Mouse (Mus musculus): ENCODE data around the gene Armc6. TPM values are rescaled to one million over a fixed set of nuclear protein-coding genes. Genes with fewer than 3 reads are reported as not detected.
"Not testable (repeated sequence)": the region's sequence is repeated elsewhere in the genome, so short reads cannot be mapped to it uniquely, and the experiment has no call there.

Armc6 gene
- polyA plus RNA-seq, 1 experiment from 2014 or later = 17.8 TPM

DNA sequence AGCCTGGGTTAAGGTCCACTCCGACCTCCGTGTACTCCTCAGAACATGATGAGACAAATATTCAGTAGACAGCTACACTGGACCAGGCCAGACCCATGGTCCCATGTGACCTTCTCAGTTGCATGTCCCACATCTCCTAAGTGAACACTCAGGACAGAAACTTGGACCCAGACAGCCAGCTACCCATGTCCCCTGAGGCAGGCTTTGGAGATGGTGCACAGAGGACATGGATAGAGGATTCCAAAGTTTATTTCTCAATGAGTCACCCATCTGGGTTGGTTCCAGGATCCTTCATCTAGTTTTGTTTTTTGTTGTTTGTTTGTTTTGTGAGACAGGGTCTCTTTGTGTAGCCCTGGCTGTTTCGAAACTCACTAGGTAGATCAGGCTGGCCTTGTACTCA lies 13.4 kb downstream of the Armc6 start:
- 86% methylated on average over 3 of the region's 3 CpGs for WGBS (ENCODE audit: insufficient replicate concordance)
- Histone ChIP-seq H3K9me3 (replicated peaks; ENCODE audit: control insufficient read depth, low read length) (no peaks in the 10 kb centered on the region), H3K27ac (ENCODE audit: low read depth, low read length) (no peak overlapping the region), H3K36me3 (ENCODE audit: control insufficient read depth, insufficient read depth, low read length) (peaks cover 11% of the 10 kb centered on the region), H3K4me1 (ENCODE audit: control insufficient read depth, insufficient read depth, low read length) (no peaks in the 10 kb centered on the region), H3K9ac (ENCODE audit: low read depth, low read length) (no peak overlapping the region), H3K27me3 (ENCODE audit: control insufficient read depth, insufficient read depth, low read length) (no peaks in the 10 kb centered on the region; the same call in none of the 2 replicates), H3K4me3 (ENCODE audit: low read depth, low read length) (no peak overlapping the region), H3K4me2 (no peak overlapping the region)
- ATAC-seq (replicated peaks; ENCODE audit: insufficient number of reproducible peaks, low FRiP score, low TSS enrichment) = no peak

DNA sequence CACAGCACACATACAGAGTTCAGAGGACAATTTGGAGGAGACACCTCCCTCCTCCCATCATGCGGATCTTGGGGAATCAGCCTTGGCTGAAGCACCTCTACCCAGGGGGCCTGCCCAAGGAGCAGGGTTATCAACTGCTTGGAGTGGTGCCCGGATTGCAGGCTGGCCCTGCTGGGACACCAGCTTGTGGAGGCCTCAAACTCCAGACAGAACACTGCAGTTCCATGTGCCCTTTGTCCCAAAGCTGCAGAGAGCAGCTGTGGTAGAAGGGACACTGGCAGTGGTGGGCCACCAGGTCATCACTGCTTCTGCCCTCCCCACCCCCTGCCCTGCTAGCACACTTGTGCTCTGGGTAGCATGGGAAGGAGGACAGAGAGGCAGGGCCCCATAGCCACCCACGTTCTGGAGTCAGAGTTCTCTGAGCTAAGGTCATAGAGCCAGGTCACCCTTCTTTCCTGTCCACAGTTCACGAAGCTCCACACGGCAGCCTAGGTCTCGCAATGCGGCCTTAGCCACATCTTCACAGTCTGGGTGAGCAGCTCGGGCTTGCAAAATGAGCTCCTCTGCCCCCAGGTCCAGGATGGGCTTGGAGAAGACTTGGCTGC lies 13.9 kb downstream of the Armc6 start:
- Histone ChIP-seq H3K4me3 (ENCODE audit: low read depth, low read length) (no peak overlapping the region), H3K4me2 (no peak overlapping the region), H3K9me3 (replicated peaks; ENCODE audit: control insufficient read depth, low read length) (no peaks in the 10 kb centered on the region), H3K27me3 (ENCODE audit: control insufficient read depth, insufficient read depth, low read length) (no peaks in the 10 kb centered on the region; the same call in none of the 2 replicates), H3K27ac (ENCODE audit: low read depth, low read length) (no peak overlapping the region), H3K4me1 (ENCODE audit: control insufficient read depth, insufficient read depth, low read length) (no peaks in the 10 kb centered on the region), H3K9ac (ENCODE audit: low read depth, low read length) (no peak overlapping the region), H3K36me3 (ENCODE audit: control insufficient read depth, insufficient read depth, low read length) (peaks cover 11% of the 10 kb centered on the region)
- WGBS (ENCODE audit: insufficient replicate concordance) = 69% methylated on average over 8 of the region's 8 CpGs
- no peak; the same call in 1 of the 2 replicates for ATAC-seq (replicated peaks; ENCODE audit: insufficient number of reproducible peaks, low FRiP score, low TSS enrichment)

DNA sequence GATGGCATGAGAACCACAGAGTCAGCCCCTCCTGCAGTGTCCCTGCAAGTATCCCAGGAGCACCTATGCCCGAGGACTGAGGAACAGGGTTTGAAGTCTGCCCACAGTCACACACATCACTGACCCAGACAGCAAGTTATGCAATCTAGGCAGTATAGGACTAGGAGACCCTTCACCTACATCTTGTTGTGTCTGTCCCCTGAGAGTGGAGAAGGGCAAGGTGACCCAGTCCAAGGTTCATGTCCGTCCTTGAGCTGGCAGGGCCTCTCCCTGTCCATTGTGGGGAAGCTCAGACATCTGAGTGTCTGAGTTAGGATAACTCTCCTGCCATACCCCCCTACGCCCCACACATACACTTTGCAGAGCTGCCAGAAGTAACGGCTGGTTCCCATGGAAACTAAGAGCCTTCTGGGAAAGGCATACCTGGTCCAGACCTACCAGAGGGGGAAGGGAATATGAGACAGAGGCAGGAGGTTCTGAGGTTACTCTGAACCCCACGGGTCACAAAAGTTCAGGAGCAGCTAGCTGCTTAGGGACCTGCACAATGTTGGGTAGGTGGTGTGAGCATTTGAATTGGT lies 15.1 kb downstream of the Armc6 start:
- ATAC-seq (replicated peaks; ENCODE audit: insufficient number of reproducible peaks, low FRiP score, low TSS enrichment) = no peak
- WGBS (ENCODE audit: insufficient replicate concordance) = 53% methylated on average over 5 of the region's 5 CpGs
- Histone ChIP-seq H3K9ac (ENCODE audit: low read depth, low read length) (no peak overlapping the region), H3K27ac (ENCODE audit: low read depth, low read length) (no peak overlapping the region), H3K4me2 (no peak overlapping the region), H3K36me3 (ENCODE audit: control insufficient read depth, insufficient read depth, low read length) (peaks cover 9% of the 10 kb centered on the region), H3K4me1 (ENCODE audit: control insufficient read depth, insufficient read depth, low read length) (no peaks in the 10 kb centered on the region), H3K27me3 (ENCODE audit: control insufficient read depth, insufficient read depth, low read length) (no peaks in the 10 kb centered on the region; the same call in none of the 2 replicates), H3K4me3 (ENCODE audit: low read depth, low read length) (no peak overlapping the region), H3K9me3 (replicated peaks; ENCODE audit: control insufficient read depth, low read length) (no peaks in the 10 kb centered on the region)

DNA sequence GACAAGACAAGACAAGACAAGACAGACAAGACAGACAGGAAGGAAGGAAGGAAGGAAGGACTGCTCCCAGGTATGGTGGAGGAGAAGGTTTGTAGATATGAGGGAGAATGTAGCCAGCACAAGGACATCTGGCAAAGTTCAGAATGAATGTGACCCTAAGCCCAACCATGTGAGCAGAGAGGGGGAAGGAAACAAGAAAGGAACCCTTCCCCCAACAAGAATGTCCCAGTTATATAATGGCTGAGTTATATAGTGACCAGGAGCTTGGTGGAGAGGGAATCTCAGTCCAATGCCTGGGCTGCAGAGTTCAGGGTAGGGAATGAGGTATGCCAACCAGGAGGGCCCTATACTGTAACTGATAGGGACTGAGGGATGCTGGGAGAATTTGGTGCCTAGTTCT lies 16.8 kb downstream of the Armc6 start:
- Histone ChIP-seq H3K9ac (ENCODE audit: low read depth, low read length) (no peak overlapping the region), H3K27ac (ENCODE audit: low read depth, low read length) (no peak overlapping the region), H3K9me3 (replicated peaks; ENCODE audit: control insufficient read depth, low read length) (no peaks in the 10 kb centered on the region), H3K4me3 (ENCODE audit: low read depth, low read length) (no peak overlapping the region), H3K4me2 (no peak overlapping the region), H3K4me1 (ENCODE audit: control insufficient read depth, insufficient read depth, low read length) (0 out of 2 replicates have a peak, but pooled peaks cover 2% of the 10 kb centered on the region), H3K36me3 (ENCODE audit: control insufficient read depth, insufficient read depth, low read length) (peaks cover 5% of the 10 kb centered on the region), H3K27me3 (ENCODE audit: control insufficient read depth, insufficient read depth, low read length) (no peaks in the 10 kb centered on the region; the same call in none of the 2 replicates)
- ATAC-seq (replicated peaks; ENCODE audit: insufficient number of reproducible peaks, low FRiP score, low TSS enrichment) = no peak

DNA sequence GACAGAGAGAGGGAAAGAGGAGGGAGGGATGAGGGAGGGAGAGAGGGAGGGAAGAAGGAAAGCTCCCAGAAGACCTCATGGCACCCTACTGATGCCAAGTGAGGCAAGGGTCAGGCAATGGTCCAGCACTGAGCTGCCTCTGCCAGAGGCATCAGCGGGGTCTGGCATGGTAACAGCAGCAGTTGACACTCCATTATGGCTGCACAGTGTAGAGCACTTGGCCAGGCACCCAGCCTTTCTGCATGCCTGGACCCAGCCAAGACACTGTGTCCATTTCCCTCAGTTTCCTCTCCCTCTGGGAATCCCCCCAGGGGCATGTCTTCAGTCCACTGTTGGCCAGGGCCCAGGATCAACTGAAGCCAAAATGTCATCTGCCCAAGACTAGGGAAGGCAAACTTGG lies 17.7 kb downstream of the Armc6 start:
- Histone ChIP-seq H3K4me2 (no peak overlapping the region), H3K9ac (ENCODE audit: low read depth, low read length) (no peak overlapping the region), H3K27ac (ENCODE audit: low read depth, low read length) (no peak overlapping the region), H3K4me1 (ENCODE audit: control insufficient read depth, insufficient read depth, low read length) (0 out of 2 replicates have a peak, but pooled peaks cover 2% of the 10 kb centered on the region), H3K4me3 (ENCODE audit: low read depth, low read length) (no peak overlapping the region), H3K9me3 (replicated peaks; ENCODE audit: control insufficient read depth, low read length) (no peaks in the 10 kb centered on the region), H3K36me3 (ENCODE audit: control insufficient read depth, insufficient read depth, low read length) (no peaks in the 10 kb centered on the region), H3K27me3 (ENCODE audit: control insufficient read depth, insufficient read depth, low read length) (no peaks in the 10 kb centered on the region; the same call in none of the 2 replicates)
- ATAC-seq (replicated peaks; ENCODE audit: insufficient number of reproducible peaks, low FRiP score, low TSS enrichment) = no peak
- 69% methylated on average over 1 of the region's 1 CpGs for WGBS (ENCODE audit: insufficient replicate concordance)

DNA sequence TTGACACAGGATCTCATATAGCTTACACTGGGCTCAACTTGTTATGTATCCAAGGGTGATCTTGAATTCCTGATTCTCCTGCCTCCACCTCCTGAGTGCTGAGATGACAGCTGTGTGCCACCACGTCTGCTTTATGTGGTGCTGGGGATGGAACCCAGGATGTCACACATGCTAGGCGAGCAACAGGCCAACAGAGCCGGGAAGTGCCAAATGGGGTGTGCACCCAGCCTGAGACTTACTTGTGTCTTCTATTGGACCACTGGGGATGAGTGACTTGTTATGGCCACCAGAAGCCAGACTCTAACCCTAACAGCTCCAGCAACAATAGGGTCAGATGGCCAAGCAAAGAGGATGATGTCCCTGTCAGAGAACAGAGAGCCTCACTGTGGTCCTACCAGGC lies 18.1 kb downstream of the Armc6 start:
- WGBS (ENCODE audit: insufficient replicate concordance) = 55% methylated on average over 3 of the region's 3 CpGs
- not testable (repeated sequence) for H3K9me3 ChIP-seq (replicated peaks; ENCODE audit: control insufficient read depth, low read length); H3K4me2 ChIP-seq; H3K27ac ChIP-seq (ENCODE audit: low read depth, low read length); H3K4me1 ChIP-seq (ENCODE audit: control insufficient read depth, insufficient read depth, low read length); H3K9ac ChIP-seq (ENCODE audit: low read depth, low read length); H3K36me3 ChIP-seq (ENCODE audit: control insufficient read depth, insufficient read depth, low read length); H3K4me3 ChIP-seq (ENCODE audit: low read depth, low read length); H3K27me3 ChIP-seq (ENCODE audit: control insufficient read depth, insufficient read depth, low read length); ATAC-seq (replicated peaks; ENCODE audit: insufficient number of reproducible peaks, low FRiP score, low TSS enrichment)

DNA sequence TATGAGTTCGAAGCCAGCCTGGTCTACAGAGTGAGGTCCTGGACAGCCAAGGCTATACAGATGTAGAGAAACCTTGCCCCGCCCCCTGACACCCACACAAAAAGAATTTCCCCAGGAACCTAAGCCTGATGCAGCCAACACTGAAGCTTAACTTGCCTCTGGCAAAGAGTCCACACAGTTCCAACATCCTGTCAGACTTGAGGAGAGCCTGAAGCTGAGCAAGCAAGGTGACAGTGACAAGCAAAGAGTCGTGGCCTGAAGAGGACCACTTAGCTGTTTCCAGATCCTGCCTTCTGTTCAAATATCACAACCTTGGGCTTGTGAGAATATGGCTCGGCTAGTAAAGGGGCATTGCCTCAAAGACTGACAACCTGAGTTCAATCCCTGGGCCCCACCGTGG lies 19.2 kb downstream of the Armc6 start:
- no peak overlapping the region for H3K4me2 ChIP-seq
- WGBS (ENCODE audit: insufficient replicate concordance) = 63% methylated on average over 5 of the region's 5 CpGs
- no peaks in the 10 kb centered on the region; the same call in none of the 2 replicates for H3K27me3 ChIP-seq (ENCODE audit: control insufficient read depth, insufficient read depth, low read length)
- H3K9me3 ChIP-seq (replicated peaks; ENCODE audit: control insufficient read depth, low read length) = no peaks in the 10 kb centered on the region
- 0 out of 2 replicates have a peak, but pooled peaks cover 9% of the 10 kb centered on the region for H3K4me1 ChIP-seq (ENCODE audit: control insufficient read depth, insufficient read depth, low read length)
- no peaks in the 10 kb centered on the region for H3K36me3 ChIP-seq (ENCODE audit: control insufficient read depth, insufficient read depth, low read length)
- ATAC-seq (replicated peaks; ENCODE audit: insufficient number of reproducible peaks, low FRiP score, low TSS enrichment) = no peak
- H3K27ac ChIP-seq (ENCODE audit: low read depth, low read length) = no peak overlapping the region
- H3K4me3 ChIP-seq (ENCODE audit: low read depth, low read length) = no peak overlapping the region
- no peak overlapping the region for H3K9ac ChIP-seq (ENCODE audit: low read depth, low read length)

DNA sequence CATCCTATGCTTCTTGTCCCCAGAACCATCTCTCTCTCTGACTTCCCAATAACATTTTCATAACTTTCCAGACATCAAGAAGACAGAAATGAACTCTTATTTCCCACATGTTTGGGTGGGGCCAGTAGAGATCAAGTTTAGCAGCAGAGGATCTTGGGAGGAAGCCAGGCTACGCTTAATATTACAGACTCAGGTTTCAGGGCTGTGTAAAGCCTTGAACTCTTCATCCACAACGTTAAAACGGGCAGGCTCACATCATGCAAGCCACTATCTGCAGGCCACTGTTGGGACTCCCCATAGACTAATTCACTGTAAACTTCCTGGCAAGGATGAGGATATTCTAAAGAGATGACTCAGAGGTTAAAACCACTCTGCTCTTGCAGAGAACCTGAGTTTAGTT lies 19.9 kb downstream of the Armc6 start:
- WGBS (ENCODE audit: insufficient replicate concordance) = 65% methylated on average over 3 of the region's 3 CpGs
- H3K4me1 ChIP-seq (ENCODE audit: control insufficient read depth, insufficient read depth, low read length) = 0 out of 2 replicates have a peak, but pooled peaks cover 9% of the 10 kb centered on the region
- H3K9me3 ChIP-seq (replicated peaks; ENCODE audit: control insufficient read depth, low read length) = no peaks in the 10 kb centered on the region
- H3K4me2 ChIP-seq = no peak overlapping the region
- no peak for ATAC-seq (replicated peaks; ENCODE audit: insufficient number of reproducible peaks, low FRiP score, low TSS enrichment)
- no peaks in the 10 kb centered on the region for H3K36me3 ChIP-seq (ENCODE audit: control insufficient read depth, insufficient read depth, low read length)
- no peak overlapping the region for H3K4me3 ChIP-seq (ENCODE audit: low read depth, low read length)
- no peaks in the 10 kb centered on the region; the same call in none of the 2 replicates for H3K27me3 ChIP-seq (ENCODE audit: control insufficient read depth, insufficient read depth, low read length)
- H3K9ac ChIP-seq (ENCODE audit: low read depth, low read length) = no peak overlapping the region
- no peak overlapping the region for H3K27ac ChIP-seq (ENCODE audit: low read depth, low read length)

Measured in heart, embryonic 11.5 days (tissue).